8 mouse cellular contexts compared by ENCODE assay signal in genomic region chr3:22076561-22076935, GRCm38 (mm10). TPM values are rescaled to one million over a fixed set of nuclear protein-coding genes. Genes with fewer than 3 reads are reported as not detected.
DNase-seq lines count a peak whose midpoint lies in the region; ATAC-seq and TF ChIP-seq lines count a peak whose summit lies in the region.

Gene Tbl1xr1 (plus strand): TSS chr3:22076652.

- H3K9me3 ChIP-seq in hindbrain, postnatal 0 days (ENCODE audit: low read length), result no peaks in the 10 kb centered on the region
- no peaks in the 10 kb centered on the region for H3K9me3 ChIP-seq in megakaryocyte, embryonic 14.5 days

- 0 out of 2 replicates have a peak, but pooled peaks cover 7% of the 10 kb centered on the region for H3K4me1 ChIP-seq in hindbrain, postnatal 0 days (ENCODE audit: insufficient read depth, low read length)
- peaks cover 52% of the 10 kb centered on the region for H3K4me1 ChIP-seq in megakaryocyte, embryonic 14.5 days

- peak within 1 kb of the TSS; percentile 84 for H3K4me2 ChIP-seq in hindbrain, postnatal 0 days (ENCODE audit: low read depth, low read length)

- H3K36me3 ChIP-seq in hindbrain, postnatal 0 days (ENCODE audit: insufficient read depth, low read length), result no peaks in the 10 kb centered on the region
- peaks cover 20% of the 10 kb centered on the region for H3K36me3 ChIP-seq in megakaryocyte, embryonic 14.5 days (replicated peaks; ENCODE audit: low read length)

- WGBS in hindbrain, postnatal 0 days, result under 1% methylated on average over 30 of the region's 46 CpGs

- no peak for TF ChIP-seq CTCF in hindbrain, postnatal 0 days (IDR thresholded peaks at IDR 0.05; ENCODE audit: low read depth)
- TF ChIP-seq CTCF in left cerebral cortex, adult 2 months (IDR thresholded peaks at IDR 0.05), result no peak

- peak within 1 kb of the TSS; percentile 77 for H3K9ac ChIP-seq in hindbrain, postnatal 0 days (replicated peaks; ENCODE audit: low read length)

- peak; percentile 81 to 95 for DNase-seq in cerebellum, postnatal 4 days (ENCODE audit: low spot score in 2 of 2)
- peak; percentile 91 to 96 for DNase-seq in gastrocnemius, adult 8-10 months (ENCODE audit: low spot score in 2 of 2)
- peak; percentile 96 for DNase-seq in hindbrain, postnatal 0 days (ENCODE audit: low spot score)
- DNase-seq in left cerebral cortex, adult 2 months (ENCODE audit: extremely low spot score in 1 of 2, low spot score in 2 of 2), result peak; percentile 93 to 94
- DNase-seq in right cerebral cortex, postnatal 14 days, result peak; percentile 93
- DNase-seq in urinary bladder, postnatal 36 days (ENCODE audit: low spot score in 2 of 2), result peak; percentile 90 to 93

- H3K4me3 ChIP-seq in hindbrain, postnatal 0 days (ENCODE audit: low read length), result peak within 1 kb of the TSS; percentile 67
- H3K4me3 ChIP-seq in left cerebral cortex, adult 2 months, result peak within 1 kb of the TSS; percentile 94
- peak within 1 kb of the TSS; percentile 96 for H3K4me3 ChIP-seq in megakaryocyte, embryonic 14.5 days (replicated peaks)

- ATAC-seq in activated CD4-positive, CD25-positive, alpha-beta regulatory T cell, adult 4 months, result peak; percentile 62
- ATAC-seq in hindbrain, postnatal 0 days, result peak; percentile 92

- no peaks in the 10 kb centered on the region for H3K27me3 ChIP-seq in hindbrain, postnatal 0 days (ENCODE audit: insufficient read depth, low read length)
- H3K27me3 ChIP-seq in megakaryocyte, embryonic 14.5 days (replicated peaks), result no peaks in the 10 kb centered on the region

- H3K27ac ChIP-seq in hindbrain, postnatal 0 days, result peak within 1 kb of the TSS; percentile 98
- peak within 1 kb of the TSS; percentile 97 for H3K27ac ChIP-seq in left cerebral cortex, adult 2 months

- intact Hi-C loops in left cerebral cortex, adult 2 months (cut with DNase I), result loop anchor here (1.0 to 10.0 kb wide), 10 partner anchors 67 to 1421 kb away; no protein-coding TSS in a partner anchor

RNA-seq across cellular contexts. Expression of gene Tbl1xr1, which starts in this region (rescaled TPM):
- polyA plus RNA-seq in activated CD4-positive, CD25-positive, alpha-beta regulatory T cell, adult 4 months (2017; shearing (Covaris generic)), result 10 to 100 TPM; 21.4 to 26.6 TPM
- total RNA-seq in gastrocnemius, adult 8-10 months (2022), result 10 to 100 TPM; 52.3 to 65.0 (median 60.7) TPM
- total RNA-seq in hindbrain, postnatal 0 days (2014; rRNA removed), result 33.1 and 50.3 TPM in 2 replicates
- 9.7 and 12.8 TPM in 2 replicates for polyA plus RNA-seq in hindbrain, postnatal 0 days (2015; fragmentation: Nextera tagmentation; extraction: Ambion mirVana)
- total RNA-seq in left cerebral cortex, adult 2 months (2021), result 100 to 1,000 TPM; 129 to 139 TPM
- polyA plus RNA-seq in megakaryocyte, embryonic 14.5 days (2012; ENCODE audit: insufficient read depth, low replicate concordance), result 1.0 and 6.1 TPM in 2 replicates

Comparison
In these comparisons a context has a peak if more than half of its experiments do, and no peak if none do; other contexts are left out.
1. Peak in every context shown above with its lines: DNase-seq, ATAC-seq, H3K4me3 ChIP-seq and H3K27ac ChIP-seq.